ENCODE assay signal across 21 mouse cellular contexts in genomic region chr5:12332648-12333305, GRCm38 (mm10). TPM values are rescaled to one million over a fixed set of nuclear protein-coding genes. Genes with fewer than 3 reads are reported as not detected.
DNase-seq lines count a peak whose midpoint lies in the region; ATAC-seq and TF ChIP-seq lines count a peak whose summit lies in the region.
"Had no signal": no experiment of that assay in that cellular context is flagged by ENCODE, and none has a peak within 500 bp of the region (broad histone marks: within the 10 kb centered on the region; RNA-seq: fewer than 3 reads in every experiment).

No protein-coding gene starts in this region.

- no peaks in the 10 kb centered on the region for H3K9me3 ChIP-seq in forebrain, embryonic 13.5 days (replicated peaks)
- no peaks in the 10 kb centered on the region for H3K9me3 ChIP-seq in forebrain, embryonic 15.5 days
- H3K9me3 ChIP-seq in forebrain, postnatal 0 days (ENCODE audit: low read length) = no peaks in the 10 kb centered on the region
- H3K9me3 ChIP-seq in forebrain, embryonic 14.5 days (replicated peaks; ENCODE audit: control insufficient read depth, low read length) = no peaks in the 10 kb centered on the region
- H3K9me3 ChIP-seq: embryonic facial prominence, embryonic 10.5 days; embryonic facial prominence, embryonic 12.5 days; G1E had no signal

- H3K4me2 ChIP-seq in forebrain, embryonic 13.5 days = no peak overlapping the region
- H3K4me2 ChIP-seq in forebrain, embryonic 15.5 days (replicated peaks) = no peak overlapping the region
- H3K4me2 ChIP-seq in forebrain, postnatal 0 days (ENCODE audit: low read depth) = no peak overlapping the region
- H3K4me2 ChIP-seq in forebrain, embryonic 14.5 days (ENCODE audit: low read length) = no peak overlapping the region
- H3K4me2 ChIP-seq: embryonic facial prominence, embryonic 12.5 days had no signal

- H3K4me1 ChIP-seq in forebrain, embryonic 13.5 days = no peaks in the 10 kb centered on the region
- H3K4me1 ChIP-seq in forebrain, embryonic 15.5 days = no peaks in the 10 kb centered on the region
- no peaks in the 10 kb centered on the region for H3K4me1 ChIP-seq in forebrain, postnatal 0 days (ENCODE audit: insufficient read depth)
- H3K4me1 ChIP-seq in forebrain, embryonic 14.5 days (ENCODE audit: control insufficient read depth, insufficient read depth, low read length) = no peaks in the 10 kb centered on the region
- H3K4me1 ChIP-seq: embryonic facial prominence, embryonic 10.5 days; embryonic facial prominence, embryonic 12.5 days had no signal

- peak; percentile 55 for DNase-seq in forebrain, postnatal 0 days
- DNase-seq in forebrain, embryonic 14.5 days (ENCODE audit: low spot score) = no peak
- DNase-seq in brain, adult 2 months (ENCODE audit: low read depth, low spot score) = peak; percentile 1
- DNase-seq: adrenal gland, adult 8-10 months; adrenal gland, postnatal 14 days; adrenal gland, postnatal 36 days; B cell, adult 2 months; cerebellum, adult 11 months; cerebellum, adult 18-20 months; cerebellum, adult 8-10 months; cerebellum, adult 9-11 months; cerebellum, postnatal 25 days had no signal

- 86% methylated on average over 4 of the region's 4 CpGs for WGBS in forebrain, embryonic 13.5 days
- WGBS in forebrain, embryonic 15.5 days = 79% methylated on average over 4 of the region's 4 CpGs
- WGBS in forebrain, postnatal 0 days = 61% methylated on average over 4 of the region's 4 CpGs
- WGBS in forebrain, embryonic 14.5 days = 75% methylated on average over 4 of the region's 4 CpGs

- H3K36me3 ChIP-seq in forebrain, embryonic 13.5 days (ENCODE audit: poor library complexity, severe bottlenecking) = no peaks in the 10 kb centered on the region
- H3K36me3 ChIP-seq in forebrain, embryonic 15.5 days = no peaks in the 10 kb centered on the region
- H3K36me3 ChIP-seq in forebrain, postnatal 0 days (ENCODE audit: insufficient read depth) = no peaks in the 10 kb centered on the region
- H3K36me3 ChIP-seq in forebrain, embryonic 14.5 days (ENCODE audit: control insufficient read depth, insufficient read depth, low read length) = no peaks in the 10 kb centered on the region
- H3K36me3 ChIP-seq: embryonic facial prominence, embryonic 10.5 days; embryonic facial prominence, embryonic 12.5 days; G1E had no signal

- H3K27me3 ChIP-seq in forebrain, embryonic 13.5 days = no peaks in the 10 kb centered on the region
- H3K27me3 ChIP-seq in forebrain, embryonic 15.5 days = no peaks in the 10 kb centered on the region
- no peaks in the 10 kb centered on the region for H3K27me3 ChIP-seq in forebrain, postnatal 0 days (ENCODE audit: insufficient read depth, low read length)
- no peaks in the 10 kb centered on the region for H3K27me3 ChIP-seq in forebrain, embryonic 14.5 days (replicated peaks; ENCODE audit: control insufficient read depth, insufficient read depth, low read length)
- H3K27me3 ChIP-seq: CH12.LX; embryonic facial prominence, embryonic 12.5 days had no signal

- ATAC-seq in forebrain, embryonic 13.5 days = peak; percentile 48
- no peak for ATAC-seq in forebrain, embryonic 15.5 days (replicated peaks)
- ATAC-seq in forebrain, postnatal 0 days = peak; percentile 87
- ATAC-seq in forebrain, embryonic 14.5 days = no peak
- ATAC-seq: activated CD4-positive, CD25-positive, alpha-beta regulatory T cell, adult 4 months; CD4-positive, CD25-positive, alpha-beta regulatory T cell, adult 4 months; Patski had no signal

- no peak overlapping the region for H3K9ac ChIP-seq in forebrain, embryonic 13.5 days
- H3K9ac ChIP-seq in forebrain, embryonic 15.5 days (replicated peaks) = no peak overlapping the region
- no peak overlapping the region for H3K9ac ChIP-seq in forebrain, postnatal 0 days
- H3K9ac ChIP-seq in forebrain, embryonic 14.5 days (ENCODE audit: low read length) = no peak overlapping the region
- H3K9ac ChIP-seq: embryonic facial prominence, embryonic 12.5 days had no signal

- no peak overlapping the region for H3K4me3 ChIP-seq in forebrain, embryonic 13.5 days
- no peak overlapping the region for H3K4me3 ChIP-seq in forebrain, embryonic 15.5 days
- no peak overlapping the region for H3K4me3 ChIP-seq in forebrain, postnatal 0 days (ENCODE audit: low read depth, low read length)
- no peak overlapping the region for H3K4me3 ChIP-seq in forebrain, embryonic 14.5 days (ENCODE audit: low read depth, low read length)
- H3K4me3 ChIP-seq: embryonic facial prominence, embryonic 10.5 days; embryonic facial prominence, embryonic 12.5 days had no signal

- no peak overlapping the region for H3K27ac ChIP-seq in forebrain, embryonic 13.5 days
- H3K27ac ChIP-seq in forebrain, embryonic 15.5 days (replicated peaks) = no peak overlapping the region
- H3K27ac ChIP-seq in forebrain, postnatal 0 days (ENCODE audit: low read depth, low read length) = no peak overlapping the region
- H3K27ac ChIP-seq in forebrain, embryonic 14.5 days (ENCODE audit: low read depth, low read length) = no peak overlapping the region
- H3K27ac ChIP-seq: embryonic facial prominence, embryonic 10.5 days; embryonic facial prominence, embryonic 12.5 days had no signal

- TF ChIP-seq CTCF in forebrain, postnatal 0 days (IDR thresholded peaks at IDR 0.05; ENCODE audit: low read depth) = no peak

RNA-seq across cellular contexts. Expression of gene Sema3d, which starts 50.4 kb away (rescaled TPM):
- polyA plus RNA-seq in forebrain, embryonic 13.5 days (2015; fragmentation: Nextera tagmentation; extraction: Ambion mirVana) = 0.58 and 0.72 TPM in 2 replicates
- polyA plus RNA-seq in forebrain, embryonic 15.5 days (2015; fragmentation: Nextera tagmentation; extraction: Ambion mirVana) = 1.3 TPM in 2 replicates
- 2.5 and 3.7 TPM in 2 replicates for total RNA-seq in forebrain, postnatal 0 days (2014; rRNA removed)
- polyA plus RNA-seq in forebrain, postnatal 0 days (2015; fragmentation: Nextera tagmentation; extraction: Ambion mirVana) = 1.5 and 1.8 TPM in 2 replicates
- polyA plus RNA-seq in forebrain, embryonic 14.5 days (2014; fragmentation: Nextera tagmentation; extraction: Ambion mirVana) = 1.3 and 2.0 TPM in 2 replicates
- total RNA-seq: CH12.LX had no signal
- polyA plus RNA-seq: G1E had no signal

Comparison
In these comparisons a context has a peak if more than half of its experiments do, and no peak if none do; other contexts are left out.
1. ATAC-seq: peak in forebrain, embryonic 13.5 days (single experiment) and forebrain, postnatal 0 days (single experiment); none in forebrain, embryonic 15.5 days (single experiment) and forebrain, embryonic 14.5 days (single experiment).